Mouse (Mus musculus) G1E (cell line): ENCODE results near the gene Hist1h4a. TPM values are rescaled to one million over a fixed set of nuclear protein-coding genes. Genes with fewer than 3 reads are reported as not detected.
"Not testable (repeated sequence)": the region's sequence is repeated elsewhere in the genome, so short reads cannot be mapped to it uniquely, and the experiment has no call there.

Source experiments
- ATAC-seq: 2 replicates; pipeline ENCODE4 v1.8.0; 2016; ENCODE audit warnings: mild to moderate bottlenecking; ENCODE audit not compliant: insufficient number of reproducible peaks, poor library complexity, low FRiP score, severe bottlenecking; ENCODE audit errors: extremely low read depth
- DNase-seq: peaks from one replicate; pipeline ENCODE4 v3.0.0; 2012; ENCODE audit warnings: low spot score
- H3K27me3 ChIP-seq: 2 replicates; pipeline ENCODE4 v1.6.1; 2012; ENCODE audit warnings: mild to moderate bottlenecking, low read length, inconsistent platforms; ENCODE audit not compliant: insufficient read depth
- H3K36me3 ChIP-seq: replicated peaks from 2 replicates; pipeline ENCODE3; 2012; ENCODE audit warnings: mild to moderate bottlenecking, inconsistent platforms
- H3K4me1 ChIP-seq: 2 replicates; pipeline ENCODE4 v1.6.1; 2012; ENCODE audit warnings: low read depth, low read length, inconsistent platforms, mixed read lengths; ENCODE audit not compliant: insufficient read depth
- H3K4me3 ChIP-seq: 2 replicates; pipeline ENCODE4 v1.5.1; 2012; ENCODE audit warnings: low read depth, mild to moderate bottlenecking, inconsistent platforms, low read length, moderate library complexity, mixed read lengths
- H3K9me3 ChIP-seq: replicated peaks from 2 replicates; pipeline ENCODE4 v1.6.1; 2012; ENCODE audit warnings: inconsistent platforms
- CTCF ChIP-seq: IDR thresholded peaks from 2 replicates; pipeline ENCODE4 v1.5.1; 2012; ENCODE audit warnings: low read depth, low read length, inconsistent platforms, mixed read lengths
- GATA1 ChIP-seq: IDR thresholded peaks from 2 replicates; pipeline ENCODE4 v1.6.1; 2012; ENCODE audit warnings: borderline replicate concordance, low read length, inconsistent platforms, mixed read lengths
- POLR2AphosphoS5 ChIP-seq: IDR thresholded peaks from 2 replicates; pipeline ENCODE4 v1.6.1; 2012; ENCODE audit warnings: low read depth, low read length, inconsistent platforms; ENCODE audit not compliant: insufficient replicate concordance
- TAL1 ChIP-seq: conservative IDR thresholded peaks from 2 replicates; pipeline ENCODE4 v1.6.1; 2012; ENCODE audit warnings: low read depth, low read length, inconsistent platforms, mixed read lengths
- polyA plus RNA-seq: library from polyadenylated mRNA; stranded (reverse); fragments of >175 nt; gene quantifications from 2 replicates; pipeline ENCODE4 v1.2.3, GENCODE M21; 2012
- total RNA-seq, 2 experiments: library from RNA; stranded (forward) in 1 of 2; stranded (reverse) in 1 of 2; fragments of 200-1000 nt in 1 of 2; fragments of >200 nt in 1 of 2; fragmentation: Nextera tagmentation in 1 of 2; gene quantifications; 2 replicates each; pipeline ENCODE4 v1.2.3; 2014 to 2017

Gene Hist1h4a
- total and polyA plus RNA-seq, 3 experiments = 12.0 to 867 (median 465) TPM

DNA sequence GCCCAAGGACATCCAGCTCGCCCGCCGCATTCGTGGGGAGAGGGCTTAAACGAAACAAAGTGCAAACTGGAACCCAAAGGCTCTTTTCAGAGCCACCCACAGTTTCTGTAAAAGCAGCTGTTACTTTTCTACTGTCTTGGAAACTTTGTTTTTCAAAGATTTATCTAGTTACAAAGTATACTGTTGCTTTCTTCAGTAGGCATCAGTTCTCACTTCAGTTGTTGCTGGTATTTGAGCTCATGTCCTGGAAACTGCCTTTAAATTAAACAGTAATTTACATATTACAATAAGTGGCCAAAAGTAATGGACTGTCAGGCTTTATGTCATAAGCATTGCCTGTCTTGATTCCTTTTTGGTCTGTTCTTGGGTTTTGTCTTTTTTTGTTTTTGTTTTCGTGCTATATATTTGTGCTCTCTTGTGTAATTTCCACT lies 8.3 kb downstream of the Hist1h4a start:
- ATAC-seq = no peak
- H3K4me3 ChIP-seq = peak overlapping the region; percentile 58; the same call in 1 of the 2 replicates
- H3K27me3 ChIP-seq = no peaks in the 10 kb centered on the region
- peaks cover 30% of the 10 kb centered on the region for H3K4me1 ChIP-seq
- TF ChIP-seq TAL1 (no peak), POLR2AphosphoS5 (peak; percentile 80)
- DNase-seq = no peak
- H3K36me3 ChIP-seq = no peaks in the 10 kb centered on the region
- no peaks in the 10 kb centered on the region for H3K9me3 ChIP-seq

DNA sequence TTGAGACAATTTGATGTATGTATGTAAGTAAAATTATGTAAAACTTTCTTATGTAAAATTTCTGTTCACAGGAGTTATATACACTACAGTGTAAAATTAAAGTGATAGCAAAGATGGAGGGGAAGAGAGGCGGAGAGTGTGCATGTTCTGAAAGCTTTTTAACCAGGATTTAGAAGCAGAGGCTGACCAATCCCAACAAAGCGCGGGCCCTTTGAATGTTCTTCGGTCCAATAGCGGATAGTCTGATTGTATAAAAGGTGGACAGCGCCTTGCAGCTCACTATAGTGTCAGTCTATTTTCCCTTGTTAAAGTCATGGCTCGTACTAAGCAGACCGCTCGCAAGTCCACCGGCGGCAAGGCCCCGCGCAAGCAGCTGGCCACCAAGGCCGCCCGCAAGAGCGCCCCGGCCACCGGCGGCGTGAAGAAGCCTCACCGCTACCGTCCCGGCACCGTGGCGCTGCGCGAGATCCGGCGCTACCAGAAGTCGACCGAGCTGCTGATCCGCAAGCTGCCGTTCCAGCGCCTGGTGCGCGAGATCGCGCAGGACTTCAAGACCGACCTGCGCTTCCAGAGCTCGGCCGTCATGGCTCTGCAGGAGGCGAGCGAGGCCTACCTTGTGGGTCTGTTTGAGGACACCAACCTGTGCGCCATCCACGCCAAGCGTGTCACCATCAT lies 8.8 kb downstream of the Hist1h4a start, which contains the start of gene Hist1h3b:
Gene Hist1h3b (plus strand): TSS at position 201 of the 675 bp plus-strand sequence.
- DNase-seq (peak; percentile 65), ATAC-seq (peak; percentile 78)
- peak; percentile 97; the same call in 1 of the 2 replicates for TF ChIP-seq POLR2AphosphoS5
- H3K36me3 ChIP-seq, H3K9me3 ChIP-seq, H3K27me3 ChIP-seq: not testable (repeated sequence)
- H3K4me3 ChIP-seq = peak within 1 kb of the TSS; percentile 63; the same call in 1 of the 2 replicates
- peaks cover 31% of the 10 kb centered on the region for H3K4me1 ChIP-seq

DNA sequence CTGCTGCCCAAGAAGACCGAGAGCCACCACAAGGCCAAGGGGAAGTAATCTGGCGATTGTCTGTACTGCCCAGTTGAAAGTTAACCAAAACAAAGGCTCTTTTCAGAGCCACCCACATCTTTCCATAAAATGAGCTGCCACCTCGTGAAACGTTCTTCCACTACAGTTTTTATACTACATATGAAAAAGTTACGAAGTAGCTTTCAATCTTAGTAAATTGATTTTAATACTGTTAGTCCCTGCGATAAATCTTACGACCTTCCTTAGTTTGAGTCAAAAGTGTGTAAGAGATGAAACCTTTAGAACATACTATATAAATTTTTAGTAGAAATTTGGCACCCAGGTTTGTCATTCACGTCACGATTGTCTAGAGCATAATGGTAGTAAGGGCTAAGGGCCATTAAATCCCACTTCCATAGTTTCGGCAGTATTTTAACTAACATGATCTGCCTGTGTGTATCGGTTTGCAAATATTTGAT lies 9.5 kb downstream of the Hist1h4a start:
- TF ChIP-seq POLR2AphosphoS5 (peak; percentile 84), GATA1 (no peak), CTCF (no peak)
- Histone ChIP-seq H3K9me3 (no peaks in the 10 kb centered on the region), H3K4me1 (peaks cover 33% of the 10 kb centered on the region), H3K4me3 (peak overlapping the region; percentile 63; the same call in 1 of the 2 replicates), H3K36me3 (no peaks in the 10 kb centered on the region), H3K27me3 (no peaks in the 10 kb centered on the region)
- ATAC-seq (no peak), DNase-seq (no peak)

DNA sequence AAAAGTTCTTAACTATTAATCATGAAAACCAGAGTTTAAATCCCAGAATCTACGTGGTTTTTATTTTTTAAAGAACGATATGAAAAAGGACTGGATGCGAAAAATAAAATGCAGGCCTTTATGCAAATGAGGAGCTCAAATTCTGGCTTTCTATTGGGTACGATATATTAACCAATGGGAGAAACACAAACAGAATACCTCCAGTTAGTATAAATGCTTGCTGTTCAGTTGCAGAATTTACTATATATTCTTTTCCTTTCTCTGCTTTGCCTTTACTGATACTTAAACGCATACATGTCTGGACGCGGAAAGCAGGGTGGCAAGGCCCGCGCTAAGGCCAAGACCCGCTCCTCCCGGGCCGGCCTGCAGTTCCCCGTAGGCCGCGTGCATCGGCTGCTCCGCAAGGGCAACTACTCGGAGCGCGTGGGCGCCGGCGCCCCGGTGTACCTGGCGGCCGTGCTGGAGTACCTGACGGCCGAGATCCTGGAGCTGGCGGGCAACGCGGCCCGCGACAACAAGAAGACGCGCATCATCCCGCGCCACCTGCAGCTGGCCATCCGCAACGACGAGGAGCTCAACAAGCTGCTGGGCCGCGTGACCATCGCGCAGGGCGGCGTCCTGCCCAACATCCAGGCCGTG lies 10.1 kb downstream of the Hist1h4a start, which contains the start of gene Hist1h2ab:
Gene Hist1h2ab (plus strand): TSS at position 288 of the 639 bp plus-strand sequence.
- peak; percentile 12; the same call in 1 of the 2 replicates for ATAC-seq
- Histone ChIP-seq H3K4me1 (peaks cover 34% of the 10 kb centered on the region), H3K4me3 (peak within 1 kb of the TSS; percentile 63; the same call in 1 of the 2 replicates)
- DNase-seq, H3K9me3 ChIP-seq, H3K27me3 ChIP-seq, H3K36me3 ChIP-seq: not testable (repeated sequence)
- peak; percentile 97; the same call in 1 of the 2 replicates for TF ChIP-seq POLR2AphosphoS5

DNA sequence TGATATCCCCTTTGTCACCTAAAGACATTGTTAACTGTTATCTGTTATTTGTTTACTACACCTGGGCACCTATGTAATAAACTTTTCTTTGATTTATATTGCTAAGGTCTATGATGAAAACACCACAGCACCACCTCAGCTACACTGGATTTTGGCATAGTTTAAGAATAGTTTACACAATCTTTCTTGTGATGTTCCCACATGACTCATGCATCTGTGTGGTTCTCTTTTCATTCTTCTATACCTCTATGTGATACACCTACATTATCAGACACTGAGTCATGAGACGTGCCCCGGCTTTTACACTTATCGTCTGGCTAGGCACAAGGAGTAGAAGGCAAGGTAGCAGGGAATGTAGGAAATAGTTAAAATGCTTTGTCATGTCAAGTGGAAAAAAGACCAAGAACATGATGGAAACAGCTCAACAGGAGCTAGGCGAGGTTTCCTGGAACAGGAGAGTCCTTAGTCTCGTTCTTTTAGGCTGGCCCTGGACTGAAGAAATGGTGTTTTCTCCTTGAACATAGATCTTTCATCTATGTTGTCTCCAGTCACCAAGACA lies 11.4 kb downstream of the Hist1h4a start:
- no peak overlapping the region for H3K4me3 ChIP-seq
- no peak for ATAC-seq
- H3K9me3 ChIP-seq = no peaks in the 10 kb centered on the region
- H3K27me3 ChIP-seq = no peaks in the 10 kb centered on the region
- H3K4me1 ChIP-seq = peaks cover 29% of the 10 kb centered on the region
- H3K36me3 ChIP-seq = no peaks in the 10 kb centered on the region
- TF ChIP-seq GATA1 = no peak
- no peak for TF ChIP-seq TAL1
- no peak for TF ChIP-seq CTCF
- TF ChIP-seq POLR2AphosphoS5 = no peak
- DNase-seq = no peak

DNA sequence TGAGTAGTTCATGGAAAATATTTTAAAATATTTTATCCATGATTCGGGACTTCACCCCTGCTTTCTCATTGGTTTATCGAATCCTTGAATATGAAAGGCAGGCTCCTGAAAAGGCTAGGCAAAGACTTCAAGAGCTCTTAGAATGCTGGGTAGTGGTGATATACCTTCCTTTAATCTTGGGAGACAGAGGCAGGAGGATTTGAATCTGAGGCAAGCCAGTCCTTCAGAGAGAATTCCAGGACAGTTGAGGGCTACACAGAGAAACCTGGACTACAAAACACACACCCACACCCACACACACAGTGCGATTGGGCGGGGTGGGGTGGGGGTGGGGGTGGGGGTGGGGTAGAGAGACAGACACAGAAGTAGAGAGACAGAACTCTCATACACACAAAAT lies 13.1 kb downstream of the Hist1h4a start:
- TF ChIP-seq TAL1 (no peak), GATA1 (no peak), POLR2AphosphoS5 (0 out of 2 replicates have a peak, but pooled peaks have one; percentile 16)
- no peak for ATAC-seq
- DNase-seq = no peak
- peaks cover 39% of the 10 kb centered on the region for H3K4me1 ChIP-seq
- no peaks in the 10 kb centered on the region for H3K9me3 ChIP-seq
- no peaks in the 10 kb centered on the region for H3K36me3 ChIP-seq
- H3K27me3 ChIP-seq = no peaks in the 10 kb centered on the region
- H3K4me3 ChIP-seq = no peak overlapping the region; the same call in 1 of the 2 replicates
